Mouse (Mus musculus) C2C12 (cell line): ENCODE data around the gene R3hcc1l.

ENCODE experiments used
- CTCF ChIP-seq: IDR thresholded peaks from one replicate; pipeline ENCODE4 v1.5.1; 2011; ENCODE audit not compliant: control insufficient read depth, insufficient read depth, insufficient read length
- MYOD1 ChIP-seq: IDR thresholded peaks from one replicate; pipeline ENCODE4 v1.6.1; 2011; ENCODE audit warnings: low read depth; ENCODE audit not compliant: control insufficient read depth, insufficient read length

GRCm38 (mm10) chr19:42584188-42584587, 65.6 kb downstream of the R3hcc1l start:
- TF ChIP-seq MYOD1 (no peak), CTCF (no peak)
